Mouse (Mus musculus): ENCODE results near the gene Olfr766-ps1. TPM values are rescaled to one million over a fixed set of nuclear protein-coding genes. Genes with fewer than 3 reads are reported as not detected.

Olfr766-ps1 gene
- not detected in 2 replicates for polyA plus RNA-seq (2015; fragmentation: Nextera tagmentation; extraction: Ambion mirVana)

GRCm38 (mm10) chr10:129068877-129069276 is at the start of gene Olfr766-ps1:
Olfr766-ps1 (minus strand) TSS chr10:129068977.

GRCm38 (mm10) chr10:129117761-129118160 is 49.0 kb upstream of the Olfr766-ps1 start, which contains the start of gene Olfr769:
Olfr769 (minus strand) TSS chr10:129117861.

GRCm38 (mm10) chr10:129099275-129099674 is 30.5 kb upstream of the Olfr766-ps1 start, which contains the start of gene Olfr768:
Olfr768 (minus strand) TSS chr10:129099375.

GRCm38 (mm10) chr10:129082810-129083209 is 14.0 kb upstream of the Olfr766-ps1 start, which contains the start of gene Olfr767:
Olfr767 (minus strand) TSS chr10:129082910.

GRCm38 (mm10) chr10:129049898-129050297 is 18.9 kb downstream of the Olfr766-ps1 start, which contains the start of gene Olfr765:
Olfr765 (minus strand) TSS chr10:129049998.

GRCm38 (mm10) chr10:129039796-129040195 is 29.0 kb downstream of the Olfr766-ps1 start, which contains the start of gene Olfr764-ps1:
Olfr764-ps1 (minus strand) TSS chr10:129039896.

Other genes starting within 250 kb of the Olfr766-ps1 start
- 21.4 and 21.5 TPM in 2 replicates for gene Ormdl2, start 247.3 kb downstream of the Olfr766-ps1 start, polyA plus RNA-seq (2015; fragmentation: Nextera tagmentation; extraction: Ambion mirVana)
- 8.7 and 9.4 TPM in 2 replicates for gene Gdf11, start 177.3 kb downstream of the Olfr766-ps1 start, polyA plus RNA-seq (2015; fragmentation: Nextera tagmentation; extraction: Ambion mirVana)
- 386 and 425 TPM in 2 replicates for gene Cd63, start 168.0 kb downstream of the Olfr766-ps1 start, polyA plus RNA-seq (2015; fragmentation: Nextera tagmentation; extraction: Ambion mirVana)
- 26.8 and 27.5 TPM in 2 replicates for gene Rdh5, start 146.1 kb downstream of the Olfr766-ps1 start, polyA plus RNA-seq (2015; fragmentation: Nextera tagmentation; extraction: Ambion mirVana)
- 278 and 288 TPM in 2 replicates for gene Bloc1s1, start 144.9 kb downstream of the Olfr766-ps1 start, polyA plus RNA-seq (2015; fragmentation: Nextera tagmentation; extraction: Ambion mirVana)
- 13.5 and 15.0 TPM in 2 replicates for gene Itga7, start 135.2 kb downstream of the Olfr766-ps1 start, polyA plus RNA-seq (2015; fragmentation: Nextera tagmentation; extraction: Ambion mirVana)
- not detected in 2 replicates for gene Mettl7b, start 108.0 kb downstream of the Olfr766-ps1 start, polyA plus RNA-seq (2015; fragmentation: Nextera tagmentation; extraction: Ambion mirVana)
- gene Olfr9, start 79.5 kb downstream of the Olfr766-ps1 start, polyA plus RNA-seq (2015; fragmentation: Nextera tagmentation; extraction: Ambion mirVana) = not detected in 2 replicates
- not detected in 2 replicates for gene Olfr763, start 58.2 kb downstream of the Olfr766-ps1 start, polyA plus RNA-seq (2015; fragmentation: Nextera tagmentation; extraction: Ambion mirVana)
- not detected in 2 replicates for gene Olfr764-ps1, start 29.1 kb downstream of the Olfr766-ps1 start, polyA plus RNA-seq (2015; fragmentation: Nextera tagmentation; extraction: Ambion mirVana)
- not detected in 2 replicates for gene Olfr765, start 19.0 kb downstream of the Olfr766-ps1 start, polyA plus RNA-seq (2015; fragmentation: Nextera tagmentation; extraction: Ambion mirVana)
- not detected in 2 replicates for gene Olfr767, start 13.9 kb upstream of the Olfr766-ps1 start, polyA plus RNA-seq (2015; fragmentation: Nextera tagmentation; extraction: Ambion mirVana)
- gene Olfr768, start 30.4 kb upstream of the Olfr766-ps1 start, polyA plus RNA-seq (2015; fragmentation: Nextera tagmentation; extraction: Ambion mirVana) = not detected in 2 replicates
- not detected in 2 replicates for gene Olfr769, start 48.9 kb upstream of the Olfr766-ps1 start, polyA plus RNA-seq (2015; fragmentation: Nextera tagmentation; extraction: Ambion mirVana)
- not detected in 2 replicates for gene Olfr770, start 70.0 kb upstream of the Olfr766-ps1 start, polyA plus RNA-seq (2015; fragmentation: Nextera tagmentation; extraction: Ambion mirVana)
- not detected in 2 replicates for gene Olfr771, start 95.8 kb upstream of the Olfr766-ps1 start, polyA plus RNA-seq (2015; fragmentation: Nextera tagmentation; extraction: Ambion mirVana)
- gene Olfr772, start 108.9 kb upstream of the Olfr766-ps1 start, polyA plus RNA-seq (2015; fragmentation: Nextera tagmentation; extraction: Ambion mirVana) = not detected in 2 replicates
- not detected in 2 replicates for gene Olfr773, start 118.4 kb upstream of the Olfr766-ps1 start, polyA plus RNA-seq (2015; fragmentation: Nextera tagmentation; extraction: Ambion mirVana)
- not detected in 2 replicates for gene Olfr774, start 167.2 kb upstream of the Olfr766-ps1 start, polyA plus RNA-seq (2015; fragmentation: Nextera tagmentation; extraction: Ambion mirVana)
- gene Olfr775, start 179.4 kb upstream of the Olfr766-ps1 start, polyA plus RNA-seq (2015; fragmentation: Nextera tagmentation; extraction: Ambion mirVana) = not detected in 2 replicates
- not detected in 2 replicates for gene Olfr776, start 190.2 kb upstream of the Olfr766-ps1 start, polyA plus RNA-seq (2015; fragmentation: Nextera tagmentation; extraction: Ambion mirVana)
- gene Olfr777, start 202.5 kb upstream of the Olfr766-ps1 start, polyA plus RNA-seq (2015; fragmentation: Nextera tagmentation; extraction: Ambion mirVana) = not detected in 2 replicates
- gene Olfr780, start 249.1 kb upstream of the Olfr766-ps1 start, polyA plus RNA-seq (2015; fragmentation: Nextera tagmentation; extraction: Ambion mirVana) = not detected in 2 replicates

All from neural tube, postnatal 0 days (tissue).